Mouse (Mus musculus) embryonic facial prominence, embryonic 10.5 days (tissue): ENCODE data around the gene Use1. TPM values are rescaled to one million over a fixed set of nuclear protein-coding genes. Genes with fewer than 3 reads are reported as not detected.
"Not testable (repeated sequence)": the region's sequence is repeated elsewhere in the genome, so short reads cannot be mapped to it uniquely, and the experiment has no call there.

Source experiments
- DNase-seq: peaks from one replicate; pipeline ENCODE4 v3.0.0-alpha.2; 2017; ENCODE audit warnings: low spot score
- H3K27ac ChIP-seq: fragments of 300-500 bp; sonication (generic); replicated peaks from 2 replicates; pipeline ENCODE4 v1.5.1; 2016; ENCODE audit warnings: mild to moderate bottlenecking
- H3K27me3 ChIP-seq: fragments of 300-500 bp; sonication (generic); replicated peaks from 2 replicates; pipeline ENCODE4 v1.6.1; 2016; ENCODE audit warnings: low read depth, mild to moderate bottlenecking; ENCODE audit not compliant: poor library complexity, severe bottlenecking
- H3K36me3 ChIP-seq: fragments of 300-500 bp; sonication (generic); replicated peaks from 2 replicates; pipeline ENCODE4 v1.6.1; 2016; ENCODE audit warnings: mild to moderate bottlenecking, moderate library complexity
- H3K4me1 ChIP-seq: fragments of 300-500 bp; sonication (generic); 2 replicates; pipeline ENCODE4 v1.6.1; 2016
- H3K4me3 ChIP-seq: fragments of 300-500 bp; sonication (generic); 2 replicates; pipeline ENCODE4 v1.5.1; 2016; ENCODE audit warnings: mild to moderate bottlenecking, moderate library complexity
- H3K9me3 ChIP-seq: fragments of 300-500 bp; sonication (generic); 2 replicates; pipeline ENCODE4 v1.6.1; 2016; ENCODE audit warnings: mild to moderate bottlenecking
- WGBS: fragments of 180-500 bp; shearing (Covaris S2); methylation state at CpG from one replicate; pipeline ENCODE4 v1.1.7; 2016; 5-methylcytosine and 5-hydroxymethylcytosine counted together
- polyA plus RNA-seq: library from polyadenylated mRNA; unstranded; fragments of >200 nt; fragmentation: Nextera tagmentation; extraction: Ambion mirVana; gene quantifications from 2 replicates; pipeline ENCODE4 v1.2.1, GENCODE M21; 2016

The Use1 gene
- polyA plus RNA-seq, result 83.1 and 84.3 TPM in 2 replicates

DNA sequence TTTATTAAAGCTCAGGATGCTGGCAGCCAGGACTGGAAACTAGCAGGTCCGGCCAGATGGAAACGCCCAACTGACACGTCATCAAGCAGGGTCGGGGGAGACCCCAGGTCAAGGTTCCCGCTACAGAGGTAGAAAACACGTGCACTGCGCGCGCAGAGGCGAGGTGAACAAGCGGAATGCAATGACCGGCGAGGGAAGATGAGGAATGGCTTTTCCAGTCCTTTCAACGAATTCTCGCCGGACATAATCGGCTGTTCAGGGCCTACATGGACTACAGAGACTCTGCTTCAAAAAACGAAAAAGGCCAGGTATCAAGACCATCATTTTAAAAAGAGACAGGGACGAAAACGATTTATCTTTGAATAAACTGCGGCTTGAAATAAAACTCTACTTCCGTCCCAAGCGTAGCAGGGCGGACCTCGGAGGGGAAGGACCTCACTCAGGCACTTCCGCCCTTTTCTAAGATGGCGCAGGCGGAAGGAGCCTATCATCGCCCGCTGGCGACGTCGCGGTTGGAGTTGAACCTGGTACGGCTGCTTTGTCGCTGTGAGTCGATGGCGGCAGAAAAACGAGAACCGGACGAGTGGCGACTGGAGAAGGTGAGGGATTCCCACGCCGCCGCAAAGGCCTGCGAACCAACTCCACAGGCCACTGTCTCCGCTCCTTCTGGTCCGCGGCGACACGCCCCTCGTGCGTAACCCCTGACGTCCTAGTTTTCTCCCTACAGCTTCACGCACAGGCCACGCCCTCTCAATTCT is at the start of gene Use1:
TSS of gene Use1 (plus strand) at position 78 of the 758 bp plus-strand sequence.
- H3K36me3 ChIP-seq, result peaks cover 13% of the 10 kb centered on the region
- DNase-seq, result peak; percentile 91
- peaks cover 26% of the 10 kb centered on the region for H3K4me1 ChIP-seq
- H3K27ac ChIP-seq, result peak within 1 kb of the TSS; percentile 92
- no peaks in the 10 kb centered on the region for H3K27me3 ChIP-seq
- peak within 1 kb of the TSS; percentile 77 for H3K4me3 ChIP-seq
- under 1% methylated on average over 56 of the region's 56 CpGs for WGBS
- H3K9me3 ChIP-seq, result no peaks in the 10 kb centered on the region

DNA sequence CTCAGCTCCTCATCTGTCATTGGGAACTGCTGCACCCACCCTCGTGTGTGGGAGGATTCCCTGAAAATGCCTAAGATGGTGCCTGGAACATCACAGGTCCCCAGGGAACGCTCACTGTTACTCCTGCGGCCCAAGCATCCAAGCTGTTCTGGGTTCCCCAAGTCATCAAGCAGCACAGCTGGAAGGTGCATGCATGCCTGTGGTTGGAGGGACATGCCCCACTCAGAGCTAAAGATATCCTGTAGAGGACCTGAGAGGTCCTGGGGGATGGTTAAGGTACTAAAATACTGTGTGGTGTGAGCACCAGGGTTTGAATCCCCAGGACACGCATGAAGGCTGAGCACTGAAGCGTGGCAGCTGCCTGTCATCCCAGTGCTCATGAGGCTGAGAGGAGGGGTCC is 48.0 kb upstream of the Use1 start:
- WGBS, result 85% methylated on average over 5 of the region's 5 CpGs
- H3K9me3 ChIP-seq, DNase-seq, H3K4me1 ChIP-seq, H3K27me3 ChIP-seq, H3K4me3 ChIP-seq, H3K27ac ChIP-seq: not testable (repeated sequence)
- peaks cover 65% of the 10 kb centered on the region for H3K36me3 ChIP-seq

DNA sequence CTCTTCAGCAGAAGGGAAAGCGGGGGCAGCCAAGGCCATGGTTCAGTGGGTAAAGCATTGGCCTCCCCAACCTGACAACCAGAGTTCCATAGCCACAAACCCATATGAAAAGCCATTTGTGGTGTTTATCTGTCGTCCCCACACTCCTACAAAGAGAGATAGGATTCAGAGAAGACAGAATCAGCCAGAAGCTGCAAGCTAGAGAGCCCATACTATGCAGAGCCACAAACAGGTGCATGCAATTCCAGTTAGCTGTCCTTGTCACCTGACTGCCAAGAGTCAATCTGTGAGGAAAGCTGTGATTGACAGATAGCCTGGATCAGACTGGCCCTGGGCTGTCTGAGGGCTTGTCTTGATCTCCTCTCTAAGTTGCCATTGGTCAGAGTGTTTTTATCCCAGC is 46.9 kb upstream of the Use1 start:
- not testable (repeated sequence) for H3K27me3 ChIP-seq, H3K4me3 ChIP-seq, H3K27ac ChIP-seq, DNase-seq, H3K9me3 ChIP-seq, H3K4me1 ChIP-seq
- 92% methylated on average over 2 of the region's 2 CpGs for WGBS
- peaks cover 76% of the 10 kb centered on the region for H3K36me3 ChIP-seq

DNA sequence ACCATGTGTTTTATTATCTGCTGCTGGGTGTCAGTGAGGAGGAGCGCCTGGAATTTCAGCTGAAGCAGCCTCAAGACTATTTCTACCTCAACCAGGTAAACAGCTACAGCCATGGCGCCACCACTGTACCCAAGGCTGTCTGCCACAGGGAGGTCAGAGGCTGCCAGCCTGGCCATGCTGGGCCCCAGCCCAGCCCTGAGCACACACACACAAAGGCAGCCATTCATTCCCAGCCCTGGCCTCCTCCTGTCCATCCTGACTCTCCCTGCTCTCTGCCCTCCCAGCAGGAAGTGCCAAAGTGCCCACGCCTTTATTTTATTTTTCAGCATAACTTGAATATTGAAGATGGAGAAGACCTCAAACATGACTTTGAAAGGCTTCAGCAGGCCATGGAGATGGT is 43.7 kb upstream of the Use1 start:
- no peak for DNase-seq
- Histone ChIP-seq H3K36me3 (peaks cover 78% of the 10 kb centered on the region), H3K27ac (no peak overlapping the region), H3K4me1 (no peaks in the 10 kb centered on the region), H3K4me3 (no peak overlapping the region), H3K27me3 (no peaks in the 10 kb centered on the region), H3K9me3 (no peaks in the 10 kb centered on the region)
- WGBS, result 77% methylated on average over 3 of the region's 3 CpGs

DNA sequence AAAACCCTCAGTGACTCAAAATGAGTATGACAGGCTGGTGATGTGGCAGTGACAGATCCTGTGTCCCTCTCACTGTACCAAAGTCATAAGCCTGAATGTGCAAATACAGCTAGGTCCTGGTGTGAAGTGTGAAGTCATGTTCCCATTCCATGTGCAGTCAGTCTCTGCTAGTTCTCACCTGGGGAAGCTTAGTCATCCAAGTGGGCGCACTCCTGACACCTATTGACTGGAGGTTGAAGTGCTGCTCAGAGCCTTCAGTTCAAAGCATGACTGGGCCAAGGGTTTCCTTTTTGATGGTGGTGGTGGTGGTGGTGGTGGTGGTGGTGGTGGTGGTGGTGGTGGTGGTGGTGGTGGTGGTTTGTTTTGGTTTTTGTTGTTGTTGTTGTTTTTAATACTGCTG is 41.8 kb upstream of the Use1 start:
- Histone ChIP-seq H3K4me3 (no peak overlapping the region), H3K9me3 (no peaks in the 10 kb centered on the region), H3K27me3 (no peaks in the 10 kb centered on the region), H3K4me1 (no peaks in the 10 kb centered on the region), H3K27ac (no peak overlapping the region), H3K36me3 (peaks cover 90% of the 10 kb centered on the region)
- 94% methylated on average over 1 of the region's 1 CpGs for WGBS
- no peak for DNase-seq

DNA sequence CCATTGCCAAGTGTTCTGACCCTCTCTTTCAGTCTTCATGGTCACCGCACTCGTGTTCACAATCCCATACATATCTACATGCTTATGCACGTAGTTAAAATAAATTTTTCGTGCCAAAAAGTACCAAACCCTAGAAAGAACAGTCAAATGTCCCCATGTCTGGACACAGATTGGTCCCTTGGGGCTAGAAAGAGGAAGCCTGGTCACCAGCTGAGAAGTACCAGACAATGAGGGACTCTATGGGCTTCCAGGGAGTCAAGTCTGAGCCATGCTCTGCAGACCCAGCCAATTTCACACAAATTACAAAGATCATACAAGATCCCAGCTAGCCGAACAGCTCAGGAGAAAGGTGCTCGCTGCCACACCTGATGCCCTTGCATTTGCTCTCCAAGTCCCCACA is 28.8 kb upstream of the Use1 start:
- WGBS, result 93% methylated on average over 6 of the region's 6 CpGs
- H3K27me3 ChIP-seq, H3K4me1 ChIP-seq, H3K9me3 ChIP-seq, H3K4me3 ChIP-seq, H3K27ac ChIP-seq, DNase-seq: not testable (repeated sequence)
- peaks cover 70% of the 10 kb centered on the region for H3K36me3 ChIP-seq

DNA sequence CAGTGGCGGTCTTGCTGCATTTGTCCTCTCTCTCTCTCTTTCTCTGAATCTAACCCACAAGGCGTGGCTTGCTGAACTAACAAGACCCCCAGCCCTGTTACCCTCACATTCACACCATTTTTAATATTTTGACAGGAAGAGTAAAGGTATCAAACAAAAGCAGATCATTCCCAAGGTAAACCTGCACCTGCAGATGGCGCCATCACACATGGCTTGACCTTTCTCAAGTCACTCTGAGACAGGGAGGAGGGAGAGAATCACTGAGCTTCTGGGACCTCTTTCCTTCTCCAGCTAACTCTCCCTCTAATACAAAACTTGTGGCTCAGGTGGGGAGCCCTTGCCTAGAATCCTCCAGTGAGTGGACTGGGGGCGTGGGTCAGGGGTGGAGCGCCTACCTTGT is 26.0 kb upstream of the Use1 start:
- Histone ChIP-seq H3K4me1 (no peaks in the 10 kb centered on the region), H3K36me3 (peaks cover 79% of the 10 kb centered on the region), H3K9me3 (no peaks in the 10 kb centered on the region), H3K27ac (no peak overlapping the region), H3K27me3 (no peaks in the 10 kb centered on the region), H3K4me3 (no peak overlapping the region)
- 71% methylated on average over 5 of the region's 5 CpGs for WGBS
- peak; percentile 47 for DNase-seq

DNA sequence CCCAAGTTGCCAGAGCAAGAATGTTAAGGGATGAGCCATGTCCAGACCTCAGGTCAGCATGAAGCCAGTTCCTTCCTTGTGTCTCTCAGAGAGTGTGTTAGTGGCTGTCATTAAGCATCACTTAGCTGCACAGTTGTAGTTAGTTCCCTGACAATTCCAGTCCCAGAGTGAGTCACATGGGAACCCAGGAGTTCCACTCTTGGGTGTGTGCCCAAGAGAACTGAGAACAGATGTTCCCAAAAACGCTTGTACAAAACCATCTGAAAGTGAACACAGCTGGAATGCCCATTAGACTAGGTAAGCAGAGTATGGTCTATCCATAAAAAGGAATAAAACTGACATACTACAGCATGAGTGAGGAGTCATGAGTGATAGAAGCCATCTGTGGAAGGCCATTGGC is 20.1 kb upstream of the Use1 start:
- Histone ChIP-seq H3K9me3 (no peaks in the 10 kb centered on the region), H3K4me1 (no peaks in the 10 kb centered on the region), H3K27me3 (no peaks in the 10 kb centered on the region), H3K4me3 (no peak overlapping the region), H3K36me3 (peaks cover 93% of the 10 kb centered on the region), H3K27ac (no peak overlapping the region)
- DNase-seq, result no peak
- WGBS, result 80% methylated on average over 1 of the region's 1 CpGs

DNA sequence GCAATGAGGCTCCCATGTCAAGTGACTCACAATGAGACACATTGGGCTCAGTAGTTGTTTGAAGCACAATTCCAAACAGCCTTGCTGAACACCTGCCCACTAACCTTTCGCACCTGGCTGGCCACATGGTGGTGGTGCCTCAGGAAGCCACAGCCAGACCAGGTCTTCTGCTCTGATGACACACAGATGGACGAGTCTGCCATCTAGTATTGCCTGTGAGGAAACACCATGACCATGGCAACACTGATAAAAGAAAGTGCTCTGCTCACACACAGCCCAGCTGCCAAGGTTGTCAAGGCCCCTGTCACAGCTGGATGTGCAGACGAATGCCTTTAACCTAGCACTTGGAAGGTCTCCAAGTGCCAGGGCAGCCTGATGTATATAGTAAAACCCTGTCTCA is 15.5 kb upstream of the Use1 start:
- Histone ChIP-seq H3K4me1 (no peaks in the 10 kb centered on the region), H3K27ac (no peak overlapping the region), H3K27me3 (no peaks in the 10 kb centered on the region), H3K36me3 (peaks cover 100% of the 10 kb centered on the region), H3K9me3 (no peaks in the 10 kb centered on the region), H3K4me3 (no peak overlapping the region)
- 77% methylated on average over 3 of the region's 3 CpGs for WGBS
- DNase-seq, result no peak

DNA sequence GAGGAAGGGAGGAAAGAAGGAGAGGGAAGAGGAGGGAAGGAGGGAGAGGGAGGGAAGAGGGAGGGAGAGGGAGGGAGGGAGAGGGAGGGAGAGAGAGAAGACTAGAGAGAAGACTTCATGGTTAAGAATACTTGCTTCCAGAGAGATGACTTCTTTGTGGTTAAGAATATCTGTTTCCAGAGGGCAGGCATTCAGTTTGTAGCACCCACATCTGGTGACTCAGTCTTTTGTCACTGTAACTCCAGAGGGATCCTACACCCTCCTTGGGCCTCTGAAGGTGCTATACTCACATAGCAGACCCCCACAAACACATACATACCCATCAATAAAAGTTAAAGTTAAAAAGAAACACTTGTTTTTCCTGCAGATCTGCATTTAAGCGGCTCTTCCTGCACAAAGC is 15.1 kb upstream of the Use1 start:
- WGBS, result 96% methylated on average over 1 of the region's 1 CpGs
- peaks cover 100% of the 10 kb centered on the region for H3K36me3 ChIP-seq

DNA sequence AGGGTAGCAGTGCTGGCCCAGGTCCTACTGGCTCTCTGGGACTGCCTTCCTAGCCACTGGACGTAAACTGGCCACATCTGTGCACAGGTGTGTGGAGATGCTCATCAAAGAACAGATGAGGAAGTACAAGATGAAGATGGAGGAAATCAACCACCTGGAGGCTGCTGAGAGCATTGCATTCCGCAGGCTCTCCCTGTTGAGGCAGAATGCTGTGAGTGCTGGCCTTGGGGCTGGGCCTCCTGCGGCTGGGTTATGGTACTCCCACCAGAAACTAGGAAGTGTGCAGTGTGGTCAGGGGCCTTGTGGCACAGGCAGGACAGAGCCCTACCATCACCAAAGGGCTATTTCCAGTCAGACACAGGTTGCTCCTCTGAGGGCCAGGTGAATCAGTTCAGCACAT is 8.6 kb upstream of the Use1 start:
- DNase-seq, result no peak
- H3K27me3 ChIP-seq, result no peaks in the 10 kb centered on the region
- no peak overlapping the region for H3K4me3 ChIP-seq
- H3K9me3 ChIP-seq, result no peaks in the 10 kb centered on the region
- no peak overlapping the region for H3K27ac ChIP-seq
- H3K36me3 ChIP-seq, result peaks cover 83% of the 10 kb centered on the region
- WGBS, result 84% methylated on average over 3 of the region's 3 CpGs
- no peaks in the 10 kb centered on the region for H3K4me1 ChIP-seq

More for the DNA sequence above, 15.1 kb upstream of the Use1 start:
- Histone ChIP-seq H3K27ac (no peak overlapping the region), H3K9me3 (no peaks in the 10 kb centered on the region), H3K4me1 (no peaks in the 10 kb centered on the region), H3K4me3 (no peak overlapping the region), H3K27me3 (no peaks in the 10 kb centered on the region)
- DNase-seq, result no peak

DNA sequence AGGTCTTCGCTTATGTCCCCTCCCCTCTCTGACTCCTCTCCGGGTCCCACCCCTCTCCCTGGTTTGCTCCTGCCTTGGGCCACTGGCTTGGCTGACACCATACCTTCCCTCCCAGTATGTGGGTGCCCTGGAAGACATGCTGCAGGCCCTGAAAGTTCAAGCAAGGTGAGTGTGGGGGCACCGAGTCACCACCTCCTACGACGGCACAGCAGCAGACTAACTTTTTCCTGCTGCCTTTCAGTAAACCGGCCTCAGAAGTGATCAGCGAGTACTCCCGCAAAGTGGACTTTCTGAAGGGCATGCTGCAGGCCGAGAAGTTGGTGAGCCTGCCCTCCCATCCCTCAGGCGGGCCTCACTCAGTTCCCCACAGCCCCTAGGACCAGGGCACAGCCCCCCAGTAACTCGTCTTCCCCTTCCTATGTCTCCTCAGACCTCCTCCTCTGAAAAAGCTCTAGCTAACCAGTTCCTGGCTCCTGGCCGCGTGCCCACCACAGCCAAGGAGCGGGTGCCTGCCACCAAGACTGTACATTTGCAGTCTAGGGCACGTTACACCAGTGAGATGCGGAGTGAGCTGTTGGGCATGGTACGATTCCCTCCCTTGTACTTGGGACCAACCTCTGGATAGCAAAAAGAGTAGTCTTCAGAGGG is 1.0 kb downstream of the Use1 start:
- 57% methylated on average over 17 of the region's 17 CpGs for WGBS
- H3K4me3 ChIP-seq, result peak overlapping the region; percentile 77
- peak overlapping the region; percentile 92 for H3K27ac ChIP-seq
- H3K4me1 ChIP-seq, result peaks cover 26% of the 10 kb centered on the region
- H3K36me3 ChIP-seq, result peaks cover 18% of the 10 kb centered on the region
- no peaks in the 10 kb centered on the region for H3K9me3 ChIP-seq
- DNase-seq, result no peak
- no peaks in the 10 kb centered on the region for H3K27me3 ChIP-seq

DNA sequence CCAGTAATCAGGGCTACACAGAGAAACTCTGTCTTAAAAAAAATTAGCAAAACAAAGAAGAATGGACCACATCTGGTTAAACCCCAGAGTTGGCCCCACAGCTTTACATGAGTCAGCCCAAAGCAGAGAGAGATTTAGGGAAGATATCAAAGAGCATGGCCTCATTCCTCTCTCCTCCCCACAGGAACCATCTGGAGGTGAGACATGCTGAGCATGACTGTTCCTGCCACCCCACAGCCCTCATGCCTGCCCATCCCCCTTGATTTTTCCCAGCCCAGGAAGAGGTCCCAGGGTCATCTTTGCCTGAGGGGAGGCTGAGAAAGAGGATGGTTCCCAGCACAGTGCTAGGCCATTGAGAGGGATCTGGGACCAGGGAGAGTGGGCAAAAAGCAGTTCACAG is 1.7 kb downstream of the Use1 start:
- Histone ChIP-seq H3K36me3 (peaks cover 25% of the 10 kb centered on the region), H3K4me1 (peaks cover 26% of the 10 kb centered on the region), H3K4me3 (peak overlapping the region; percentile 77; the same call in 1 of the 2 replicates), H3K27me3 (no peaks in the 10 kb centered on the region), H3K9me3 (no peaks in the 10 kb centered on the region), H3K27ac (peak overlapping the region; percentile 92; the same call in 1 of the 2 replicates)
- DNase-seq, result no peak
